Mouse (Mus musculus): Measurements from ENCODE around the gene Sbk1. TPM values are rescaled to one million over a fixed set of nuclear protein-coding genes. Genes with fewer than 3 reads are reported as not detected.

The Sbk1 gene
- total and polyA plus RNA-seq, 3 experiments: 1.6 to 4.5 (median 4.2) TPM

GRCm38 (mm10) chr7:126340896-126341295, 68.5 kb downstream of the Sbk1 start:
- DNase-seq (ENCODE audit: extremely low read depth): peak; percentile 52
- H3K4me1 ChIP-seq (ENCODE audit: control insufficient read depth in 1 of 2, insufficient read depth in 2 of 2): peaks cover 11 to 22% of the 10 kb centered on the region in 2 experiments
- no peak overlapping the region for H3K9ac ChIP-seq (ENCODE audit: insufficient read depth, low read depth)
- H3K27me3 ChIP-seq (replicated peaks): peaks cover 2% of the 10 kb centered on the region
- H3K79me2 ChIP-seq (replicated peaks; ENCODE audit: control insufficient read depth, extremely low read depth, insufficient read depth, poor library complexity, severe bottlenecking): no peaks in the 10 kb centered on the region; the same call in 1 of the 2 replicates
- in situ Hi-C loops (cut with MboI; ENCODE audit: low pct_ligation_motif_present, low pct_unique_long_range_greater_than_20kb, low sequenced_read_pairs) (no loop called here), dilution Hi-C loops (cut with MboI; ENCODE audit: extremely low pct_ligation_motif_present, extremely low pct_unique_long_range_greater_than_20kb, low sequenced_read_pairs) (no loop called here)
- H3K36me3 ChIP-seq (replicated peaks in 1 of 2; ENCODE audit: control insufficient read depth in 1 of 2, insufficient read depth in 1 of 2, low read length in 1 of 2): no peaks in the 10 kb centered on the region
- peak overlapping the region; percentile 54 for H3K4me2 ChIP-seq (ENCODE audit: insufficient read depth, low read depth, poor library complexity, severe bottlenecking)
- H3K9me3 ChIP-seq (replicated peaks; ENCODE audit: low read length): no peaks in the 10 kb centered on the region
- TF ChIP-seq MYC (IDR thresholded peaks at IDR 0.05; ENCODE audit: low read depth, low read length) (no peak), EP300 (IDR thresholded peaks at IDR 0.05; ENCODE audit: low read length) (peak; percentile 30; the same call in 1 of the 2 replicates), MAZ (IDR thresholded peaks at IDR 0.05; ENCODE audit: low read depth, low read length) (0 out of 2 replicates have a peak, but pooled peaks have one; percentile 39), POLR2AphosphoS2 (IDR thresholded peaks at IDR 0.05; ENCODE audit: low read depth, low read length) (no peak), KAT2A (IDR thresholded peaks at IDR 0.05; ENCODE audit: insufficient replicate concordance, low read length) (no peak), SMC3 (IDR thresholded peaks at IDR 0.05; ENCODE audit: low read depth, low read length) (no peak), MAFK (IDR thresholded peaks at IDR 0.05; ENCODE audit: insufficient replicate concordance, low read length) (no peak), BHLHE40 (IDR thresholded peaks at IDR 0.05; ENCODE audit: low read depth, low read length) (peak; percentile 11; the same call in 1 of the 2 replicates), NRF1 (IDR thresholded peaks at IDR 0.05; ENCODE audit: low read depth, low read length) (no peak), CHD1 (IDR thresholded peaks at IDR 0.05; ENCODE audit: low read depth, low read length) (no peak), POLR2A (IDR thresholded peaks at IDR 0.05; ENCODE audit: low read depth, low read length) (no peak), JUN (IDR thresholded peaks at IDR 0.05; ENCODE audit: insufficient read depth, low read depth, low read length) (no peak), SIN3A (IDR thresholded peaks at IDR 0.05; ENCODE audit: low read length) (peak; percentile 51; the same call in 1 of the 2 replicates), ZMIZ1 (IDR thresholded peaks at IDR 0.05; ENCODE audit: low read depth, low read length) (no peak), MXI1 (IDR thresholded peaks at IDR 0.05; ENCODE audit: low read depth, low read length) (no peak), JUND (conservative IDR thresholded peaks at IDR 0.05; ENCODE audit: low read depth, low read length) (no peak), RCOR1 (conservative IDR thresholded peaks at IDR 0.05; ENCODE audit: low read depth, low read length) (no peak), ZC3H11A (IDR thresholded peaks at IDR 0.05; ENCODE audit: low read depth, low read length) (no peak), NELFE (IDR thresholded peaks at IDR 0.05; ENCODE audit: low read depth, low read length) (no peak), TBP (conservative IDR thresholded peaks at IDR 0.05; ENCODE audit: low read depth, low read length) (0 out of 2 replicates have a peak, but pooled peaks have one; percentile 55), ETS1 (conservative IDR thresholded peaks at IDR 0.05; ENCODE audit: low read depth, low read length) (0 out of 2 replicates have a peak, but pooled peaks have one; percentile 22), HCFC1 (IDR thresholded peaks at IDR 0.05; ENCODE audit: low read depth, low read length) (no peak), USF1 (IDR thresholded peaks at IDR 0.05; ENCODE audit: low read depth, low read length) (no peak), RAD21 (IDR thresholded peaks at IDR 0.05; ENCODE audit: low read depth, low read length) (no peak), UBTF (IDR thresholded peaks at IDR 0.05; ENCODE audit: low read depth, low read length) (0 out of 2 replicates have a peak, but pooled peaks have one; percentile 33), GABPA (IDR thresholded peaks at IDR 0.05; ENCODE audit: insufficient replicate concordance, low read depth, low read length) (no peak), IRF4 (IDR thresholded peaks at IDR 0.05; ENCODE audit: low read depth, low read length) (0 out of 2 replicates have a peak, but pooled peaks have one; percentile 44), PAX5 (IDR thresholded peaks at IDR 0.05; ENCODE audit: low read length) (no peak), CHD2 (IDR thresholded peaks at IDR 0.05; ENCODE audit: low read length) (no peak), TCF12 (IDR thresholded peaks at IDR 0.05; ENCODE audit: low read depth, low read length) (peak; percentile 70), ELF1 (IDR thresholded peaks at IDR 0.05; ENCODE audit: low read depth, low read length) (no peak), CTCF (conservative IDR thresholded peaks at IDR 0.05 in 1 of 2, IDR thresholded peaks at IDR 0.05 in 1 of 2; ENCODE audit: low read depth in 2 of 2, low read length in 2 of 2) (no peak)
- no peak overlapping the region for H3K4me3 ChIP-seq (replicated peaks in 1 of 3; ENCODE audit: low read depth in 2 of 3, low read length in 2 of 3, poor library complexity in 1 of 3)
- no peak overlapping the region for H3K27ac ChIP-seq (ENCODE audit: insufficient read depth, low read depth)

Data from CH12.LX (cell line).